Mouse (Mus musculus): ENCODE measurements around the gene Mttp. TPM values are rescaled to one million over a fixed set of nuclear protein-coding genes. Genes with fewer than 3 reads are reported as not detected.

Gene Mttp
- total and polyA plus RNA-seq, 3 experiments, result 2.5 to 4.4 TPM; not detected in 1

DNA sequence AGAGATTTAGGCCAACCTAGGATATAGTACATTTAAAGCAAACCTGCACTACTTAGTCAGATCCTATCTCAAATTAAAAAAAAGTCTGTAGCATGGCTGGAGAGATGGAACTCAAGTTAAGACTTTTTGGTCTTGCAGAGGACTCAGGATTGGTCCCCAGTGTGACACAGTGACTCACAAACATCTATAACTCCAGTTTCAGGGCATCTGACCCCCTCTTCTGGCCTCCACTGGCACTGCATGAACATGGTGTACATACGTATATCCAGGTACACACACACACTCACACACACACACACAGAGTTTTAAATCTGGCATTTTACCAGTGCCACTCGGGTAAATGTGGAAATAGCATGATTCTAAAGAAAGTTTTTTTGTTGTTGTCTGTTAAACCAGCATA lies 4.0 kb upstream of the Mttp start:
- H3K79me2 ChIP-seq (ENCODE audit: control insufficient read depth, insufficient read depth, low read length, poor library complexity), result peaks cover 5% of the 10 kb centered on the region; the same call in 1 of the 2 replicates
- H3K36me3 ChIP-seq (ENCODE audit: control insufficient read depth in 1 of 2, insufficient read depth in 2 of 2, low read length in 2 of 2), result peaks cover 3 to 15% of the 10 kb centered on the region in 2 experiments
- TF ChIP-seq ELF1 (IDR thresholded peaks at IDR 0.05; ENCODE audit: low read depth, low read length) (no peak), KAT2A (conservative IDR thresholded peaks at IDR 0.05; ENCODE audit: low read depth, low read length) (no peak), CTCF (IDR thresholded peaks at IDR 0.05 in 2 of 3, conservative IDR thresholded peaks at IDR 0.05 in 1 of 3; ENCODE audit: control insufficient read depth in 1 of 3, insufficient read depth in 1 of 3, low read depth in 2 of 3, low read length in 3 of 3, poor library complexity in 1 of 3, severe bottlenecking in 1 of 3) (peak; percentile 14 to 18 (median 15); a peak in 2 of 6 replicates)
- H3K27ac ChIP-seq (ENCODE audit: control insufficient read depth, low read depth, low read length), result no peak overlapping the region
- no peaks in the 10 kb centered on the region for H3K9me3 ChIP-seq (replicated peaks; ENCODE audit: insufficient read depth, low read length)
- no peak overlapping the region for H3K4me3 ChIP-seq (ENCODE audit: control insufficient read depth in 1 of 2, insufficient read depth in 1 of 2, low read depth in 2 of 2, low read length in 2 of 2)
- no peak overlapping the region for H3K9ac ChIP-seq (ENCODE audit: control insufficient read depth, low read depth, low read length, poor library complexity, severe bottlenecking)
- DNase-seq (ENCODE audit: low read depth, low spot score), result peak; percentile 37
- H3K27me3 ChIP-seq (ENCODE audit: control insufficient read depth in 1 of 2, insufficient read depth in 2 of 2, low read length in 2 of 2), result no peaks in the 10 kb centered on the region
- no peaks in the 10 kb centered on the region for H3K4me1 ChIP-seq (ENCODE audit: control insufficient read depth in 1 of 2, insufficient read depth in 2 of 2, low read length in 2 of 2)

DNA sequence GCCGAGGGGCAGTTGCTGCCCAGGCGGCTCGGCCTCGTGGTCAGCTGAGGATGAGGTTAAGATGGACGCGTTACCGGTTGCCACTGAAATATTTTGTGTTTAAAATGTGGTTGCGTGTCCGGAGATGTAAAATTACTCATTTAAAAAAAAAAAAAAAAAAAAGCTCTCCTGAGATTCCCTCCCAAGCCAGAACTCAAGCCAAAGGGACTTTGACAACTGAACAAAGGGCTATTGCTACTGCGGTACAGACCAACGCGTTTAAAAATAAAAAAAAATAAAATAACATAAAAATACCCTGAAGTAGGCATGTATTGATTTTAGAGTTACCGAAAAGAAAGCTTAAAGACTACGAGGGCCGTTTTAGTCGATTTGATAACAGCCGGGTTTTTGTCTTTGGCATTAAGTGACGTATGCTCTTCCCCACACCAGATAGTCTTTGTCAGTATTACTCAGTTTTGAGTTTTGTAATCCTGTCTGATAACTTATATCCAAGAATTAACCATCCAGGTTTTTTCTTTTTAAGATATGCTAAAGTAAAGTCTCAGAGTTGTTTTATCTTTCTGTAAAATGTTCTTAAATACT lies 617 bp downstream of the Mttp start:
- Histone ChIP-seq H3K4me3 (ENCODE audit: control insufficient read depth in 1 of 2, insufficient read depth in 1 of 2, low read depth in 2 of 2, low read length in 2 of 2) (peak overlapping the region; percentile 81 to 89), H3K9ac (ENCODE audit: control insufficient read depth, low read depth, low read length, poor library complexity, severe bottlenecking) (peak overlapping the region; percentile 98), H3K4me1 (ENCODE audit: control insufficient read depth in 1 of 2, insufficient read depth in 2 of 2, low read length in 2 of 2) (no peaks in the 10 kb centered on the region), H3K9me3 (replicated peaks; ENCODE audit: insufficient read depth, low read length) (no peaks in the 10 kb centered on the region), H3K36me3 (ENCODE audit: control insufficient read depth in 1 of 2, insufficient read depth in 2 of 2, low read length in 2 of 2) (peaks cover 3 to 8% of the 10 kb centered on the region in 2 experiments), H3K27ac (ENCODE audit: control insufficient read depth, low read depth, low read length) (peak overlapping the region; percentile 98), H3K79me2 (ENCODE audit: control insufficient read depth, insufficient read depth, low read length, poor library complexity) (peaks cover 8% of the 10 kb centered on the region; the same call in 1 of the 2 replicates), H3K27me3 (ENCODE audit: control insufficient read depth in 1 of 2, insufficient read depth in 2 of 2, low read length in 2 of 2) (no peaks in the 10 kb centered on the region)
- DNase-seq (ENCODE audit: low read depth, low spot score), result no peak
- TF ChIP-seq TCF12 (IDR thresholded peaks at IDR 0.05; ENCODE audit: low read depth, low read length) (0 out of 2 replicates have a peak, but pooled peaks have one; percentile 9), MAZ (IDR thresholded peaks at IDR 0.05; ENCODE audit: low read depth, low read length) (0 out of 2 replicates have a peak, but pooled peaks have one; percentile 33), GABPA (IDR thresholded peaks at IDR 0.05; ENCODE audit: low read depth, low read length) (no peak), CHD1 (IDR thresholded peaks at IDR 0.05; ENCODE audit: low read depth, low read length) (peak; percentile 98)

DNA sequence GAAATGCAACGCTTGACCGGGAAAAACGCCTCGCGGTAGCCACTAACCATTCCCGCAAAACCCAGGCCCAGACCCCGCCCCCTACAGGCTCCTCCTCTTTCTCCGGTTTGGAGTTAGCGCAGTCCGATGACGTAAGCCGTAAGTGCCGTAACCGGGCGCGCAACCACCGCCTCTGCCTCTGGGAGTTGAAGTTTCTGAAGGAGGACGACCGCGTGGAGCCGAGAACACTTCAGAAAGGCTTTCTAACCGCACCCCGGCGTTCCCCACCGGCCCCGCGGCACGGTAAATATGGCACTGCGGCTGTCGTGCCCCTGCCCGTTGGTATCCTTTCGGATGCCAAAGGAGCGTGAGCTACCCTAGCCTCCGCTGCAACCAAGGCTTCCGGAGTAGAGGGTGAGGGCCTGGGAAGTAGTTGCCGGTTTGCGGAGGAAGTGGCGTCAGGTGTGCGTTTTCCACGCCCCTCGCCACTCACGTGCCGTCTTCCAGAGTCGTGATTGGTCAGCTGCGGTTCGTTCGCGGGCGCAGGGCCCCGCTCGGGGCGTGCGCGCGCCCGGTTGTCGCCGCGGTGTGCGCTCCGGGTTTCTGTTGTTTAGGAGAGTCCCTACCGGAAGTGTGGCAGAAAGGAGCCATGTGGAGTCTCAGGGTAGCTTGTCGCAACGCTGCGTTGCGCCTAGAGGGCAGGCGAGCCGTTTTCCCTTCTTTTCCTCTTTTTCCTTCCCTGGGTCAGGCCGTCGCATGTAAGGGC lies 1.3 kb downstream of the Mttp start, which contains the start of gene Trmt10a:
Gene Trmt10a, plus strand, starts transcription at position 134 of the 745 bp plus-strand sequence.
- Histone ChIP-seq H3K4me3 (ENCODE audit: control insufficient read depth in 1 of 2, insufficient read depth in 1 of 2, low read depth in 2 of 2, low read length in 2 of 2) (peak within 1 kb of the TSS; percentile 89 to 95), H3K27me3 (ENCODE audit: control insufficient read depth in 1 of 2, insufficient read depth in 2 of 2, low read length in 2 of 2) (no peaks in the 10 kb centered on the region), H3K9ac (ENCODE audit: control insufficient read depth, low read depth, low read length, poor library complexity, severe bottlenecking) (peak within 1 kb of the TSS; percentile 98), H3K36me3 (ENCODE audit: control insufficient read depth in 1 of 2, insufficient read depth in 2 of 2, low read length in 2 of 2) (peaks cover 1 to 8% of the 10 kb centered on the region in 2 experiments), H3K27ac (ENCODE audit: control insufficient read depth, low read depth, low read length) (peak within 1 kb of the TSS; percentile 100), H3K4me1 (ENCODE audit: control insufficient read depth in 1 of 2, insufficient read depth in 2 of 2, low read length in 2 of 2) (no peaks in the 10 kb centered on the region), H3K9me3 (replicated peaks; ENCODE audit: insufficient read depth, low read length) (no peaks in the 10 kb centered on the region), H3K79me2 (ENCODE audit: control insufficient read depth, insufficient read depth, low read length, poor library complexity) (peaks cover 8% of the 10 kb centered on the region; the same call in 1 of the 2 replicates)
- peak; percentile 98 for DNase-seq (ENCODE audit: low read depth, low spot score)
- TF ChIP-seq ZNF384 (IDR thresholded peaks at IDR 0.05; ENCODE audit: low read depth, low read length), result no peak; the same call in 1 of the 2 replicates
- TF ChIP-seq ETS1 (IDR thresholded peaks at IDR 0.05; ENCODE audit: low read depth, low read length), result peak; percentile 22; the same call in 1 of the 2 replicates
- peak; percentile 87 to 92 for TF ChIP-seq USF2 (IDR thresholded peaks at IDR 0.05; ENCODE audit: borderline replicate concordance in 1 of 2, insufficient read depth in 1 of 2, low read depth in 1 of 2, low read length in 2 of 2)
- TF ChIP-seq POLR2AphosphoS5 (IDR thresholded peaks at IDR 0.05; ENCODE audit: borderline replicate concordance, low read depth, low read length), result 0 out of 2 replicates have a peak, but pooled peaks have one; percentile 57
- no peak for TF ChIP-seq MAFK (IDR thresholded peaks at IDR 0.05; ENCODE audit: borderline replicate concordance, low read depth, low read length)
- TF ChIP-seq TBP (IDR thresholded peaks at IDR 0.05; ENCODE audit: low read depth, low read length), result peak; percentile 88
- peak; percentile 89 for TF ChIP-seq NELFE (IDR thresholded peaks at IDR 0.05; ENCODE audit: low read depth, low read length)
- TF ChIP-seq EP300 (IDR thresholded peaks at IDR 0.05; ENCODE audit: low read depth in 1 of 2, low read length in 2 of 2), result peak in 1 of 2 experiments; percentile 27; a peak in 1 of 4 replicates
- no peak for TF ChIP-seq TAL1 (IDR thresholded peaks at IDR 0.05; ENCODE audit: low read length)
- TF ChIP-seq CHD2 (IDR thresholded peaks at IDR 0.05; ENCODE audit: low read length), result no peak
- TF ChIP-seq CTCF (IDR thresholded peaks at IDR 0.05 in 2 of 3, conservative IDR thresholded peaks at IDR 0.05 in 1 of 3; ENCODE audit: control insufficient read depth in 1 of 3, insufficient read depth in 1 of 3, low read depth in 2 of 3, low read length in 3 of 3, poor library complexity in 1 of 3, severe bottlenecking in 1 of 3), result no peak
- peak; percentile 98 for TF ChIP-seq USF1 (IDR thresholded peaks at IDR 0.05; ENCODE audit: low read depth, low read length)
- TF ChIP-seq UBTF (IDR thresholded peaks at IDR 0.05; ENCODE audit: borderline replicate concordance, insufficient read depth, low read depth, low read length), result no peak
- peak; percentile 83 for TF ChIP-seq ZMIZ1 (IDR thresholded peaks at IDR 0.05; ENCODE audit: low read depth, low read length)
- no peak for TF ChIP-seq MAZ (IDR thresholded peaks at IDR 0.05; ENCODE audit: low read depth, low read length)
- TF ChIP-seq GABPA (IDR thresholded peaks at IDR 0.05; ENCODE audit: low read depth, low read length), result no peak
- peak; percentile 91 for TF ChIP-seq MXI1 (IDR thresholded peaks at IDR 0.05; ENCODE audit: low read depth, low read length)

Measured in MEL (cell line).